Mouse (Mus musculus) left cerebral cortex, adult 8-10 months (tissue): ENCODE measurements at regions not wholly inside any gene's neighbourhood (a gene's known extent, or its start where the extent isn't known, plus 50 kb on each side); places are given as distances from the start of the nearest gene placed in this dataset.

Experiments used
- DNase-seq, 2 experiments: peaks; one replicate each; pipeline ENCODE4 v3.0.0; 2022; ENCODE audit warnings: low spot score in 2 of 2

GRCm38 (mm10) chr17:48786501-48786900 lies 145.7 kb upstream of the Lrfn2 start:
- no peak for DNase-seq

GRCm38 (mm10) chr17:48789846-48790245 lies 142.3 kb upstream of the Lrfn2 start:
- DNase-seq: peak; percentile 26 to 58

GRCm38 (mm10) chr17:48790526-48790925 lies 141.7 kb upstream of the Lrfn2 start:
- no peak for DNase-seq

- DNase-seq: no peak
Observed at GRCm38 (mm10) chr17:48792954-48793353, 139.2 kb upstream of the Lrfn2 start.

GRCm38 (mm10) chr17:48795773-48796172 lies 136.4 kb upstream of the Lrfn2 start:
- DNase-seq: no peak

- DNase-seq: no peak
Observed at GRCm38 (mm10) chr17:48798196-48798595, 134.0 kb upstream of the Lrfn2 start.

- peak in 1 of 2 experiments; percentile 70 for DNase-seq
Observed at GRCm38 (mm10) chr17:48802673-48803072, 129.5 kb upstream of the Lrfn2 start.

- no peak for DNase-seq
Observed at GRCm38 (mm10) chr17:48807905-48808304, 124.3 kb upstream of the Lrfn2 start.

GRCm38 (mm10) chr17:48814753-48815504 lies 117.2 kb upstream of the Lrfn2 start:
- DNase-seq: no peak

GRCm38 (mm10) chr17:48816588-48817324 lies 115.4 kb upstream of the Lrfn2 start:
- DNase-seq: no peak

GRCm38 (mm10) chr17:48817551-48817950 lies 114.6 kb upstream of the Lrfn2 start:
- DNase-seq: no peak

GRCm38 (mm10) chr17:48819703-48820102 lies 112.5 kb upstream of the Lrfn2 start:
- no peak for DNase-seq

- DNase-seq: no peak
Observed at GRCm38 (mm10) chr17:48822101-48822876, 109.9 kb upstream of the Lrfn2 start.

GRCm38 (mm10) chr17:48823921-48824320 lies 108.3 kb upstream of the Lrfn2 start:
- DNase-seq: no peak

- no peak for DNase-seq
Observed at GRCm38 (mm10) chr17:48825212-48825913, 106.8 kb upstream of the Lrfn2 start.

- DNase-seq: no peak
Observed at GRCm38 (mm10) chr17:48838297-48838979, 93.7 kb upstream of the Lrfn2 start.

GRCm38 (mm10) chr17:48847890-48848289 lies 84.3 kb upstream of the Lrfn2 start:
- no peak for DNase-seq

GRCm38 (mm10) chr17:48850910-48851309 lies 81.3 kb upstream of the Lrfn2 start:
- no peak for DNase-seq

- no peak for DNase-seq
Observed at GRCm38 (mm10) chr17:48858891-48859290, 73.3 kb upstream of the Lrfn2 start.

GRCm38 (mm10) chr17:48870443-48870842 lies 61.7 kb upstream of the Lrfn2 start:
- DNase-seq: no peak

- no peak for DNase-seq
Observed at GRCm38 (mm10) chr17:48877505-48877904, 54.7 kb upstream of the Lrfn2 start.
